Mouse (Mus musculus) gastrocnemius, adult 2 months (tissue): Measurements from ENCODE around the gene Fam177a. TPM values are rescaled to one million over a fixed set of nuclear protein-coding genes. Genes with fewer than 3 reads are reported as not detected.
"Not testable (repeated sequence)": the region's sequence is repeated elsewhere in the genome, so short reads cannot be mapped to it uniquely, and the experiment has no call there.

ENCODE experiments used
- DNase-seq: peaks from one replicate; pipeline ENCODE4 v3.0.0; 2022
- H3K27ac ChIP-seq: fragments of 200-600 bp; 2 replicates; pipeline ENCODE4 v1.8.1; 2022; ENCODE audit warnings: mild to moderate bottlenecking
- H3K4me3 ChIP-seq: fragments of 200-600 bp; 2 replicates; pipeline ENCODE4 v1.8.1; 2022; ENCODE audit warnings: mild to moderate bottlenecking, moderate library complexity
- CTCF ChIP-seq: fragments of 200-600 bp; IDR thresholded peaks from 2 replicates; pipeline ENCODE4 v1.8.1; 2022; ENCODE audit warnings: antibody characterized with exemption, mild to moderate bottlenecking, moderate library complexity
- intact Hi-C: fragments of 180-260 bp; cut with DNase I; formaldehyde crosslinking; loops from one replicate; pipeline ENCODE4 v1.15.1; 2025
- long read RNA-seq, 2 experiments: library from polyadenylated mRNA; stranded (forward); transcript quantifications; one replicate each; pipeline ENCODE4 v2.0.0; 2021
- total RNA-seq, 2 experiments: library from RNA; stranded (reverse); gene quantifications; 2 replicates each; pipeline ENCODE4 v1.2.3; 2021

Gene Fam177a
- 1 to 10 TPM; 3.1 to 8.3 TPM for total RNA-seq
- long read RNA-seq, experiment 1, transcript Fam177a-201 (5 exons, 3,922 nt), result major isoform, 16 of 21 reads
- long read RNA-seq, experiment 1, partial matches to known transcripts, result 0 of 21 reads
- long read RNA-seq, experiment 1, other reads (novel, unspliced or antisense), result 5 of 21 reads
- long read RNA-seq, experiment 2, transcript Fam177a-201 (5 exons, 3,922 nt), result major isoform, 16 of 16 reads
- long read RNA-seq, experiment 2, partial matches to known transcripts, result 0 of 16 reads
- long read RNA-seq, experiment 2, other reads (novel, unspliced or antisense), result 0 of 16 reads

GRCm38 (mm10) chr12:55124242-55124641 is at the start of gene Fam177a:
Gene Fam177a (plus strand): TSS chr12:55124469.
- intact Hi-C loops, H3K4me3 ChIP-seq, H3K27ac ChIP-seq, DNase-seq: not testable (repeated sequence)

- no peak overlapping the region for H3K4me3 ChIP-seq
- intact Hi-C loops, result no loop called here
These were observed 49.0 kb upstream of the Fam177a start for GRCm38 (mm10) chr12:55075296-55075695.

GRCm38 (mm10) chr12:55078706-55079105 is 45.6 kb upstream of the Fam177a start:
- H3K4me3 ChIP-seq, H3K27ac ChIP-seq, DNase-seq, intact Hi-C loops: not testable (repeated sequence)
- TF ChIP-seq CTCF, result peak; percentile 34; the same call in 1 of the 2 replicates

More at GRCm38 (mm10) chr12:55075296-55075695, 49.0 kb upstream of the Fam177a start:
- no peak overlapping the region for H3K27ac ChIP-seq
- no peak for DNase-seq
- no peak for TF ChIP-seq CTCF

- peak; percentile 95 for DNase-seq
- peak within 1 kb of the TSS; percentile 93 for H3K27ac ChIP-seq
- intact Hi-C loops, result not testable (repeated sequence)
- H3K4me3 ChIP-seq, result peak within 1 kb of the TSS; percentile 90
These were observed 44.3 kb upstream of the Fam177a start, which contains the start of the genes 2700097O09Rik and Srp54a for GRCm38 (mm10) chr12:55079726-55080600. Gene 2700097O09Rik (minus strand): TSS chr12:55080110. Gene Srp54a (plus strand): TSS chr12:55080262.

DNA sequence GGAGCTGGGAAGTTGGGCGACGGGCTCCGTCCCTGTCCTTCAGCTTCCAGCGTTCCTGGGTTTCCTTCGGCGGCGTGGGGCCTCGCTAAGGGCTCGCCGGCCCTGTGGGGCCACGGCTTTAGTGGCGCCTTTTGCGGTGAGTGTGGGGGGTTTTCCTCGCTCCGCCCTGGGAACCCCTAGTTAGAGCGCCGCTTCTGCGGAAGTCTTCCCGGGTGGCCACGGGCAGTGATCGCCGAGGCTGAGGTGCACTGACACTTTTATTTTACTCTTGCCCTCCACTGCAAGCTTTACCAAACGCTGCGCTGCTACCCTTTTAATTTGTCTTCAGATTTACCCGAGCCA is 43.7 kb upstream of the Fam177a start:
- peak overlapping the region; percentile 93 for H3K27ac ChIP-seq
- intact Hi-C loops, DNase-seq: not testable (repeated sequence)
- peak overlapping the region; percentile 90 for H3K4me3 ChIP-seq

GRCm38 (mm10) chr12:55092127-55092526 is 32.1 kb upstream of the Fam177a start:
- H3K27ac ChIP-seq, intact Hi-C loops, DNase-seq, H3K4me3 ChIP-seq: not testable (repeated sequence)

- H3K4me3 ChIP-seq, H3K27ac ChIP-seq, DNase-seq, intact Hi-C loops: not testable (repeated sequence)
These were observed 11.7 kb upstream of the Fam177a start for GRCm38 (mm10) chr12:55112616-55113015.

DNA sequence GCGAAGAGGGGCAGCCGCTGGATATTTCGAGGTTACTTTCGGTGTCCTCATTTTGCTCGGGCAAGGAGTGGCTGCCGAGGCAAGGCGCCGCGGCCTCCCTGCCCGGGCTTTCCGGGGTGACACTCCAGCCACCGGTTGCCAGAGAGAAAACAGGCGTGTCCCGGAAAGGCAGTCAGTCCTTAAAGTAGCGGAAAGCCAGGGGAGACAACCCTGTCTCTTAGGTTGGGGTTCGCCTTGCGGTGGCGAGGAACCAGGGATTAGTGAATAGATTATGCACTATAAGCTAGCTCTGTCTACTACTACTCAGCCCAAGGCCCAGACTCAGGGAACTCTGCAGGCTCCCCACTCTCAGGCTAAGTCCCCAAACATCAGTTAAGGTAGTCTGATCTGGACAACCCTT is 462 bp downstream of the Fam177a start:
- intact Hi-C loops, DNase-seq, H3K27ac ChIP-seq, H3K4me3 ChIP-seq: not testable (repeated sequence)

DNA sequence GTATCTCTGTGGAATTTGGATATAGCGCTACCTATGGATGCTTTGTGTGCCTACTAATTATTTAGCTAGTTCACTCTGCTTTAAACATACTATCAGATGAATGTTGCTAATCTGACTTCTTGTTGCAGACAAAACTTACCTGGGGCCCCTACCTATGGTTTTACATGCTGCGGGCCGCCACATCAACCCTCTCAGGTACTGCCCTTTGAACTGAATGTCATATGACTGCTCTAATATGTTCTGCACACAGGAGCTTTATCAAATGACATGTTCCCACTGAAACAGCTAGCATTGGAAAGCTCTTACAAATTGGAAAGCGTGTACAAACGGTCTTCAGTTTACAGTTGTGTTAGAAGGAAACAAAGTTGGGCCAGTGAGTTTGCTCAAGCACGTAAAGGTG is 11.3 kb downstream of the Fam177a start:
- H3K27ac ChIP-seq, H3K4me3 ChIP-seq, intact Hi-C loops, DNase-seq: not testable (repeated sequence)

DNA sequence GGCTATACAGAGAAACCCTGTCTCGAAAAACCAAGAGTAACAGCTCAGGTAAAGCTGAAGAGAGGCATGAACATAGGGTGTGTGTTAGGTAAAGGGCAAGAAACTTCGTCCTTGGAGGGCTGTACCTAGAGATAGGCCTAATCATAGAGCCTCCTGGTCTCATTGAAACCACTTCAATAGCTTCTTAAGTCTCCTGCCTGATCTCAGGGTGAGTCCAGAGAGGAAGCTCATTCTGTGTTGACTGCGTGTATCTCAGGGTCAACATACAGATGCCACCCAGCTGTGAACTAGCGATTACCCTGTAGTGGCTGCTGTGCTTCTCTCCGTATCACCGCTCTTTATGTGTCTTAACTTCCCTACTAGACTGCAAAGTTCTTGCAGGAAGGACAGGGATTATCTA is 13.6 kb downstream of the Fam177a start:
- intact Hi-C loops, H3K4me3 ChIP-seq, DNase-seq: not testable (repeated sequence)

GRCm38 (mm10) chr12:55154559-55155448 is 30.5 kb downstream of the Fam177a start, which contains the start of gene Srp54b:
Gene Srp54b (plus strand): TSS chr12:55155104.
- Histone ChIP-seq H3K4me3 (peak within 1 kb of the TSS; percentile 68), H3K27ac (peak within 1 kb of the TSS; percentile 74)
- intact Hi-C loops, DNase-seq: not testable (repeated sequence)

More for the DNA sequence above, 13.6 kb downstream of the Fam177a start:
- H3K27ac ChIP-seq, result not testable (repeated sequence)

GRCm38 (mm10) chr12:55155449-55155783 is 31.1 kb downstream of the Fam177a start:
- peak overlapping the region; percentile 74 for H3K27ac ChIP-seq
- intact Hi-C loops, DNase-seq: not testable (repeated sequence)
- peak overlapping the region; percentile 68 for H3K4me3 ChIP-seq

- intact Hi-C loops, DNase-seq, H3K4me3 ChIP-seq, H3K27ac ChIP-seq: not testable (repeated sequence)
These were observed 42.8 kb downstream of the Fam177a start for GRCm38 (mm10) chr12:55167034-55167557.

DNA sequence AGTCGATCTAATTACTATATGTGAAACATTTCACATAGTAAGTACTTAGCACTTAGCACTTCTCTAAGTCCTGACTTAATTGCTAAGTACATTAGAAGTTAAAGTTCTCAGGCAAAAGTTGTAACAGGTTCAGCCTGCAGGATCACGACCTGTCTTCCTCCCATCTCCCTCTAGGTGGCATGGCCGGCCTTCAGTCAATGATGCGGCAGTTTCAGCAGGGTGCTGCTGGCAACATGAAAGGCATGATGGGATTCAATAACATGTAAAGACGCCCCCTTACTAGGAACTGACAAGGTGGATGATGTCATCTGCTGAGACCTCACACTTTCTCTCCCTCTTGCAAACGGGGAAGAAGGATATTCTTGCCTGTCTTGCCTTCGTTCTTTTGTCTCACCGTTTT is 63.4 kb downstream of the Fam177a start:
- H3K4me3 ChIP-seq, intact Hi-C loops, DNase-seq, H3K27ac ChIP-seq: not testable (repeated sequence)

DNA sequence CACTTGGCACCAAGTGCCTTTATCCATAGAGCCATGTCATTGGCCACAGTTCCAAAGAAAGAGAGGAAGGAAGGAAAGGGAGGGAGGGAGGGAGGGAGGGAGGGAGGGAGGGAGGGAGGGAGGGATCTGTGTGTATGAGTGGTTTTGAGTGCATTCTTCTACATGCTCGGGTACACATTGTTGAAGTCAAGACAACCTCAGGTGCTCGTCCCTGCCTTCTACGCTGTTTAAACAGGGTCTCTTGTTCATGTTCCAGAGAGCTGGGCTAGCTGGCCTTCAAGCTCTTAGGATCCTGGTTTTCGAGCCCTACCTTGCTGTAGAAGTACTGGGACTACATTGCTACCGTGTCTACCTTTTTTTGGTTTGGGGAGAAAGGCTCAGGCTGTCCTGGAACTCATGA is 64.9 kb downstream of the Fam177a start:
- H3K4me3 ChIP-seq, H3K27ac ChIP-seq, DNase-seq, intact Hi-C loops: not testable (repeated sequence)
